Mouse (Mus musculus) liver, embryonic 16.5 days (tissue): ENCODE measurements around the gene Fblim1. TPM values are rescaled to one million over a fixed set of nuclear protein-coding genes. Genes with fewer than 3 reads are reported as not detected.

ENCODE experiments used
- ATAC-seq: fragments of 200-750 bp; cut with Nextera tagmentation; 2 replicates; pipeline ENCODE4 v1.8.0; 2017; ENCODE audit warnings: low read depth, mild to moderate bottlenecking, moderate number of reproducible peaks, moderate library complexity
- H3K27ac ChIP-seq: fragments of 300-500 bp; sonication (generic); 2 replicates; pipeline ENCODE4 v1.5.1; 2014; ENCODE audit warnings: mild to moderate bottlenecking, low read length
- H3K27me3 ChIP-seq: fragments of 300-500 bp; sonication (generic); 2 replicates; pipeline ENCODE4 v1.6.1; 2014; ENCODE audit warnings: low read depth, low read length, mixed read lengths; ENCODE audit not compliant: control insufficient read depth, insufficient read depth
- H3K36me3 ChIP-seq: fragments of 300-500 bp; sonication (generic); 2 replicates; pipeline ENCODE4 v1.6.1; 2014; ENCODE audit warnings: mild to moderate bottlenecking; ENCODE audit not compliant: control insufficient read depth, insufficient read depth
- H3K4me1 ChIP-seq: fragments of 300-500 bp; sonication (generic); 2 replicates; pipeline ENCODE4 v1.6.1; 2014; ENCODE audit warnings: low read depth, low read length, mixed read lengths; ENCODE audit not compliant: control insufficient read depth
- H3K4me2 ChIP-seq: fragments of 300-500 bp; sonication (generic); 2 replicates; pipeline ENCODE4 v1.6.1; 2014; ENCODE audit warnings: low read depth, low read length, mixed read lengths
- H3K4me3 ChIP-seq: fragments of 300-500 bp; sonication (generic); 2 replicates; pipeline ENCODE4 v1.5.1; 2014; ENCODE audit warnings: low read depth, mild to moderate bottlenecking, low read length
- H3K9ac ChIP-seq: fragments of 300-500 bp; sonication (generic); 2 replicates; pipeline ENCODE4 v1.6.1; 2014; ENCODE audit warnings: low read depth, low read length
- H3K9me3 ChIP-seq: fragments of 300-500 bp; sonication (generic); replicated peaks from 2 replicates; pipeline ENCODE4 v1.6.1; 2016; ENCODE audit warnings: low read length; ENCODE audit not compliant: control insufficient read depth
- WGBS: fragments of 180-500 bp; shearing (Covaris S2); extraction: QIAGEN DNeasy Blood & Tissue Kit; methylation state at CpG from one replicate; pipeline ENCODE4 v1.1.7; 2014; ENCODE audit not compliant: insufficient replicate concordance; 5-methylcytosine and 5-hydroxymethylcytosine counted together
- polyA plus RNA-seq: library from polyadenylated mRNA; unstranded; fragments of >200 nt; fragmentation: Nextera tagmentation; extraction: Ambion mirVana; gene quantifications from 2 replicates; pipeline ENCODE4 v1.2.1, GENCODE M21; 2015

The Fblim1 gene
- polyA plus RNA-seq, 1 experiment from 2014 or later: 2.3 TPM

DNA sequence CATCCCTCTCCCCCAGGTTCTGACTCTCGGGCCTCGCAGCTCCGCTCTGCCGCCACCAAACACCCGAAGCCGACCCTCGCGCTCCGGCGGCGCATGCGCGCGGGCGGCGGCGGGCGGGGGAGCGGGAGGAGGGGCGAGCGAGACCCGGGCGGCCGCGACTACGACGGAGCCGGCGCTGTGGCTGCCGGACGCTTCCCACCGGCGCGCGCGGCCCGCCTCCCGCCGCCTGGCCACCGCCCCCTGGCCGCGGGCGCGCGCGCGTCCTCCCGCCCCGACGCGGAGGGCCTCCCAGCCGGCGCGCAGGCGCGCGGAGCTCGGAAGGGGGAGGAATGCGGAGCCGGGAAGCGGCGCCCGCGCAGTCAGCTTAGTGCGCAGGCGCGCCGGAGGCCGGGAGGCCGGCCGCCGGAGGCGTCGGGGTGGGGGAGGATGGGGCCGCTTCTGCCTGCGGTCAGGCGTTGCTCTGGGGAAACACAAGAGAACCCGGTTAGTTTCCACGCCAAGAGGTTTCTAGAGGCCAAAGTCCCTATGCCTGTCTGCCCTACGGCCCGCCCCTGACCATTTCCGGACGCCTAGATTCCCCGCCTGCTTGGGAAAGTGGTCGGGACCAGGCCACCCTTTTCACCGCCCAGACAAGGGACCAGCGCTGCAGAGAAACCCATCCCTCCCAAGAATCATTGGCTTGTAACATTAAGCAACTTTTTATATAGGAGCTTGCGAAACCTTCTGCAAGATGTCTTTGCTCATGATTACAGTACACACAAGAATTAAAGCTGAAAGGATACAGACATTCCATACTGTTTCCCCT, 67.3 kb downstream of the Fblim1 start, which contains the start of gene Spen:
Gene Spen (minus strand): TSS at position 190 of the 805 bp plus-strand sequence.
- WGBS: under 1% methylated on average over 82 of the region's 88 CpGs
- H3K4me2 ChIP-seq: peak within 1 kb of the TSS; percentile 99
- H3K27me3 ChIP-seq: no peaks in the 10 kb centered on the region
- peak within 1 kb of the TSS; percentile 94 for H3K4me3 ChIP-seq
- peak within 1 kb of the TSS; percentile 94 for H3K27ac ChIP-seq
- no peaks in the 10 kb centered on the region for H3K36me3 ChIP-seq
- H3K9me3 ChIP-seq: no peaks in the 10 kb centered on the region
- peaks cover 42% of the 10 kb centered on the region for H3K4me1 ChIP-seq
- H3K9ac ChIP-seq: peak within 1 kb of the TSS; percentile 94
- peak; percentile 87 for ATAC-seq

DNA sequence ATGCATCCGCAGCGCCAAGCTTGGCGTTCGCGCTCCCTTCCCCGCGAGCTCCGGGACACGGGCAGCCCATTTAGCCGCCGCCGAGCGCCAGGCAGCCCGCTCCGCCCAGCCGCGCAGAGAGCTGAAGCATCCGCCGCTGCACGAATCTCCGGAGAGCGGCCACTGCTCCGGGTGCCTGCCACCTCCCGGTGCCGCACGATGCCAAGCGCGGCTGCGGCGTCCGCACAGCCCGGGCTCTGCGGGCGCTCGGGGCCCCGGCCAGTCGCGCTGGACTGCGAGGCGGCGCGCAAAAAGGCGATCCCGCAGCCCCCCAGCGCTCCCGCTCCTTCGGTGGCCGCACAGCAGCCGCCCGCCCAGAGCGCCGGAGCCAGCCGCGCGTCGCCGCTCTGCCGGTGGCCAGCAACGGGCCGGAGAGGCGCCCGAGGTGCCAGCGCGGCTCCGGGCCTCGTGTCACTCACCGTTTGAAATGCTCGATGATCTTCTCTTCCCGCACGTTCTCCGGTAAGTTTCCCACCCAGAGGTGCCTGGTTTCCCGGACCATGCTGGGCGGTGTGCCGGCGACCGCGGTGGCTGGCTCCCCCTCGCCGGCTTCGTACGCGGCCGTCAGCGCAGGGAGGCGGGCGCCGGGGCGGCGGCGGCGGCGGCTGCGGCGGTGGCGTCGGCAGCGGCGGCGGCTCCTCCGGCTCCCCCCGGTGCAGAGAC, 68.0 kb downstream of the Fblim1 start:
- Histone ChIP-seq H3K27me3 (no peaks in the 10 kb centered on the region), H3K4me3 (peak overlapping the region; percentile 94), H3K36me3 (no peaks in the 10 kb centered on the region), H3K4me2 (peak overlapping the region; percentile 99), H3K9ac (peak overlapping the region; percentile 94), H3K9me3 (no peaks in the 10 kb centered on the region), H3K27ac (peak overlapping the region; percentile 94), H3K4me1 (peaks cover 47% of the 10 kb centered on the region)
- under 1% methylated on average over 99 of the region's 101 CpGs for WGBS
- peak; percentile 9 for ATAC-seq

DNA sequence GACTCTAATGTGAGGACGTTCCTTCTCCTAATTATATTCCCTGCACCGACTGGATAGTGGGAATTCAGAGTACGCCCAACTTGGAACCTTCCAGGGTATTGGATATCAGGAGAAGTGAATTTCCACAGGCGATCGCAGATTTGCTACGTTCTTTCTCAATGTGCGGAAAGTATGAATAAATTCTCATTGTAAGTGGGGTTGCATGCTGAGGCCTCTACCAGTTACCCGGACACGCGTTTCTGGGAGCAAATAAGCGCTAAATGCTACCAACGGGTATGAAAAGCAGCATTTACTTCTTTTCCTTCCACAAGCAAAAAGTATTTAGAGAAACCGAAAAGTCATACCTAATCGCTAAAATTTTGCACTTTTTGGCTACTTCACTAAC, 68.7 kb downstream of the Fblim1 start:
- peaks cover 47% of the 10 kb centered on the region for H3K4me1 ChIP-seq
- WGBS: under 1% methylated on average over 14 of the region's 14 CpGs
- H3K4me2 ChIP-seq: peak overlapping the region; percentile 99
- no peaks in the 10 kb centered on the region for H3K27me3 ChIP-seq
- H3K9me3 ChIP-seq: no peaks in the 10 kb centered on the region
- no peaks in the 10 kb centered on the region for H3K36me3 ChIP-seq
- no peak for ATAC-seq
- peak overlapping the region; percentile 94 for H3K4me3 ChIP-seq
- H3K9ac ChIP-seq: peak overlapping the region; percentile 94
- H3K27ac ChIP-seq: peak overlapping the region; percentile 94

DNA sequence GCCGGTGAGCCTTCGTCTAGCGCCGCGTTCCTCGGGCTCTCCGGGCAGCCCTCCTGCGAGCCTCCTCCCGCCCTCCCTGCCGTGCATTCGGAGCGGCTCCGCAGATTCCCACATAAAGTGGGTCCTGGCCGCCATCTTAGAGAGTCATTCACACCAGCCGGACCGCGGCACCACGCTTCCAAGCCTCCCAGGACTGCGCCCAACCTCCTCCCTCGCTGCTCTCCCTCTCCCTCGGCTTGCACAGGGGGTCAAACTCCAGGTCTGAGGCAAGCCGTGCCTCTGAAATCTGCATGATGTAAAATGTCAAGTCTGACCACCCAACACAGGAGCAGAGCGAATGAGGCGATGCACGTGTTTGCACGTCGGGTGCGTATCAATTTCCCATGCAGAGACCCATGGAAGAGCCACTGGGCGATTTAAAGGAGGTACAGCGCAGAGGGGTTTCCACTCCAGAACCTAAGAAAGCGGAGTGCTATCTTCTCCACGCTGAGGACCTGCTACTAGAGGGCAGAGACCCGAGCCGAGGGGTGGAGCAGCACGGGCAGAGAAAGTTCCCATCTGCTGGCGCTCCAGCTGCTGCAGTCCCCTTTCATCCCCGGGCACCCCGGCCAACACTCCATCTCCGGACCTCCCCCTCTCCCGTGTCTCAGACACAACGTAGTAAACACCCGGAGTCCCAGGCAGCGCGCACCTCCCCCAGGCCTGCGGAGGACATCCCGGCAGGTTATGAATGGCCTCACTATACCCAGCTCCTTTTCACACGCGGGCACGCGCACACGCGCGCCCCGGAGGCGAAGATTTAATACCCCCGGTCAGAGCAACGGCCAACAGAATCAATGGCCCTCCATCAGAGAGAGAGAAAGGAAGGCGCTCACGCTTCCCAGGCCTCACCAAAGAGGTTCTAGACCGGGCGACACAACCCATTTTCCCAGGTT, 69.3 kb downstream of the Fblim1 start:
- peak overlapping the region; percentile 94 for H3K4me3 ChIP-seq
- ATAC-seq: 0 out of 2 replicates have a peak, but pooled peaks have one; percentile 0
- H3K4me1 ChIP-seq: peaks cover 46% of the 10 kb centered on the region
- H3K27me3 ChIP-seq: no peaks in the 10 kb centered on the region
- H3K27ac ChIP-seq: peak overlapping the region; percentile 94
- peak overlapping the region; percentile 99 for H3K4me2 ChIP-seq
- H3K9ac ChIP-seq: peak overlapping the region; percentile 94
- no peaks in the 10 kb centered on the region for H3K36me3 ChIP-seq
- whole genome bisulfite sequencing: under 1% methylated on average over 61 of the region's 61 CpGs
- no peaks in the 10 kb centered on the region for H3K9me3 ChIP-seq

DNA sequence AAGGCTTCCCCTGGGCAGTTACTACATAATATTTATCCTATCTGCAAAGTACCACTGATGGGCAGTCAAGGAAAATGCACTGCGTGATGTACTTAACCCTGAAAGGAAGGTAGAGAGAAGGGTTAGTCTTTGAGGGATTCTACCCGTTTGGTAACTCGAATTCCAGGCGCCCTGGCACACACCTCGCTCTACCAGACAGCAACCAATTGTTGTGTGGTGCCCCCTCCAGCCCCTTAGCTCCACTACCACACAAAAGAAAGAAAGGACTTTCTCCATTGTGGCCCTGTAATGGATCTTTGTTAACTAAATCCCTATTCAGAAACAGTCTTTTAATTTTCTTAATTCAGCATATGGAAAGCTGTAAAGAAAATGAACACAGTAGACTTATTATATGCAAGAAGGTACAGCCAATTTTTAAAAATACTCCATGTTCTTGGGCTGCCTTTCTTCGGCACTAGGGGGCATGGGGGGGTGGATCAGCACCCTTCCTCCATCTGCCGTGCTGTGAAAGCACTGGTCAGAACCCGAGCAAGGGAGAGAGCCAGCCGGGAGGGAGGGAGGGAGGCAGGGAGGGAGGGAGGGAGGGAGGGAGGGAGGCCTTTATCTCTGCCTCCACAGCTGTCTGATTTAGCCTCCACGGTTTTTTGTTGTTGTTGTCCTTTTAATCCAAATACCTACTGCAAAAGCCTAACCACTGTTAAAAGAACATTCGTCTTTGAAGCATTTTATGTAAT, 70.8 kb downstream of the Fblim1 start:
- Histone ChIP-seq H3K27me3 (no peaks in the 10 kb centered on the region), H3K9ac (peak overlapping the region; percentile 94), H3K27ac (peak overlapping the region; percentile 94), H3K4me1 (peaks cover 42% of the 10 kb centered on the region), H3K4me3 (peak overlapping the region; percentile 94), H3K4me2 (peak overlapping the region; percentile 99), H3K9me3 (no peaks in the 10 kb centered on the region), H3K36me3 (peaks cover 3% of the 10 kb centered on the region; the same call in 1 of the 2 replicates)
- WGBS: 32% methylated on average over 10 of the region's 11 CpGs
- ATAC-seq: peak; percentile 52

DNA sequence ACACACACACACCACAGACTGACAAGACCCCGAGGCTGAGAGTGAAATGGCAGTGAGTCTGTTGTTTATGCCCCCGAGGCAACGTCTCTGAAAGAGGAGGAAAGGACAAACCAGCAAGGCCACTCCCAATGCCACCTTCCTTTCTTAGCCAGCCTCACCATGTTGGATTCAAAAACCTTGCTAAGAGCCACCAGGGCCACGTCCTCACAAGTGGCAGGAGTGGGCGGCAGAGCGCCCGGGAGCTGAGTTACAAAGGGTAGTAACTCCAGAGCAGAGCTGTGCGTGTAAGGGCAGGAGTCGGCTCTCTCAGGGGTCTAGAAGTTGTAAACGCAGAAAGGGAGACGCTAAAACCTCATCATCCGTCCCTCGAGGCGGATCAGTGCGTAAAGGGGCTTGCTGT, 74.9 kb downstream of the Fblim1 start:
- no peaks in the 10 kb centered on the region for H3K9me3 ChIP-seq
- H3K4me2 ChIP-seq: no peak overlapping the region
- H3K27me3 ChIP-seq: no peaks in the 10 kb centered on the region
- ATAC-seq: no peak
- no peak overlapping the region for H3K9ac ChIP-seq
- 78% methylated on average over 15 of the region's 15 CpGs for WGBS
- H3K4me1 ChIP-seq: peaks cover 37% of the 10 kb centered on the region
- no peak overlapping the region for H3K4me3 ChIP-seq
- peaks cover 3% of the 10 kb centered on the region; the same call in 1 of the 2 replicates for H3K36me3 ChIP-seq
- H3K27ac ChIP-seq: no peak overlapping the region

DNA sequence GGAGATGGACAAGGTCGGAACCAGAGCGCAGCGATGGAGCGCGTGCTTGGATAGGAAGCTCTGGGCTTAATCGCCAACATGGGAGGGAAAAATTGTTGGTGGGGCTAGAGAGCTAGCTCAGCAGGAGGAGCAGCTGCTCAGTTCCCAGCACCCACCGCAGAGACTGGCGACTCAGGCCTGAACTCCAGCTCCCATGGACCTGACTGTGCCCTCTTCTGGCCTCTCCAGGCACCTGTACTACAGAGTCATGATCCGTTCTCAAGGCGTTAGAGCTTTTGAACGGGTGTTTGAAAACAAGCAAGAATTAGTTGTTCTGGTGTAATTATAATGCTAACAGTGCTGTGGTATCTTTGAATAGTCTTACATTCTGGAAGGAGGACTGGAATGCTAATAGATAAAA, 77.0 kb downstream of the Fblim1 start:
- no peaks in the 10 kb centered on the region for H3K9me3 ChIP-seq
- H3K27me3 ChIP-seq: no peaks in the 10 kb centered on the region
- peaks cover 3% of the 10 kb centered on the region; the same call in 1 of the 2 replicates for H3K36me3 ChIP-seq
- no peak overlapping the region for H3K27ac ChIP-seq
- peaks cover 35% of the 10 kb centered on the region for H3K4me1 ChIP-seq
- H3K4me2 ChIP-seq: no peak overlapping the region
- no peak overlapping the region for H3K9ac ChIP-seq
- H3K4me3 ChIP-seq: no peak overlapping the region
- no peak for ATAC-seq
- WGBS: 92% methylated on average over 11 of the region's 11 CpGs
